Mouse (Mus musculus) CD4-positive, CD25-positive, alpha-beta regulatory T cell, adult 4 months (primary cell): ENCODE measurements around the gene Pmch. TPM values are rescaled to one million over a fixed set of nuclear protein-coding genes. Genes with fewer than 3 reads are reported as not detected.

ENCODE experiments used
- ATAC-seq: one replicate; pipeline ENCODE4 v1.8.0; 2017
- polyA plus RNA-seq, 2 experiments: library from polyadenylated mRNA; unstranded; fragments of 100-300 nt; shearing (Covaris generic); gene quantifications; one replicate each; pipeline ENCODE4 v1.2.1; 2017

The Pmch gene
- polyA plus RNA-seq, result not detected

DNA sequence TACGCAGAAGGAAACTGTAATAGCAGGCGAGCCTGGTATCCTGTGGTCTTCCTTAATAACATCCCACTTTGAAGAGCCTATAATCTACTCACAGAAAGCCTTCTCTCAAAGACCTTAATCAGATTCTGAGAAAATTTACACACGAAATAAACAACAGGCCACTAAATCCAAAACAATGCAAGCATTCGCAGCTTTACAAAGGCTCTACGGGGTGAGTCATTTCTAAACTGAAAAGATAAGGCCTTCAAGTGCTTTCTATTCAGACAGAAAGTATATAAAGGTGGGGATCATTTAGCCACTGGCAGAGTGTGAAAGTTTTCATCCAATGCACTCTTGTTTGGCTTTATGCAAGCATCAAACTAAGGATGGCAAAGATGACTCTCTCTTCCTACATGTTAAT is at the start of gene Pmch:
TSS of gene Pmch (plus strand) at position 301 of the 400 bp plus-strand sequence.
- no peak for ATAC-seq

- no peak for ATAC-seq
Observed at GRCm38 (mm10) chr10:88044297-88044696, 46.6 kb upstream of the Pmch start.

DNA sequence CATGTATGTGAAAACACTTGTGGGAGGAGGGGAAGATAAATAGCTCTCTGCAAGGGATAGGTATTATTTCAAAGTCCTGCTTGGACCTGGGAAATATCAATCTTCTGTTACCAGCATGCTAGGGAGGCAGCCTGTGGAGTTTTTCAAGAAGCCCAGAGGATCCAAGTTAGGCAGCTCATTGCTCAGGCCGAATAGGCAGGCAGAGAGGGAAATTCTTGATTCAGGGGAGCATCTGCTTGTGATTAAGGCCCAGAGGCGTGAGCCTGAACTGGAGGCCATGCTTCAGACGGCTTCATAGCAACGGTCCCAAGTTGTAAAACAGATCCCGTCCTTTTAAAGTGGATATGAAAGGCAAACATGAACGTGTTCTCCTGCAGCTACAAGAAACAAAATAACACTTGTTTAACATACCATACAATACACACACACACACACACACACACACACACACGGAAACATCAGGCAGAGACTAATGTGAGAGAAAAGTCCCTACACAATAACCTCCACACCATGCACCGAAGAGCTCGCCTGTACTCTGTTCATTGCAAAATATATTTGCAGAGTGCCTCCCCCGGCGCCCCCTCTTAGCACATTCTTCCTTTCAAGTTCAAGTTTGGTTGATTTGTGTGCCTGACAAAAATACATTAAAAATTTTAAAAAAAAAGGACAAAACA is 44.6 kb upstream of the Pmch start:
- ATAC-seq, result no peak

- no peak for ATAC-seq
Observed at GRCm38 (mm10) chr10:88054233-88054985, 36.5 kb upstream of the Pmch start.

- ATAC-seq, result no peak
Observed at GRCm38 (mm10) chr10:88056950-88057649, 33.8 kb upstream of the Pmch start.

GRCm38 (mm10) chr10:88063436-88063835 is 27.4 kb upstream of the Pmch start:
- ATAC-seq, result no peak

- no peak for ATAC-seq
Observed at GRCm38 (mm10) chr10:88064872-88065271, 26.0 kb upstream of the Pmch start.

DNA sequence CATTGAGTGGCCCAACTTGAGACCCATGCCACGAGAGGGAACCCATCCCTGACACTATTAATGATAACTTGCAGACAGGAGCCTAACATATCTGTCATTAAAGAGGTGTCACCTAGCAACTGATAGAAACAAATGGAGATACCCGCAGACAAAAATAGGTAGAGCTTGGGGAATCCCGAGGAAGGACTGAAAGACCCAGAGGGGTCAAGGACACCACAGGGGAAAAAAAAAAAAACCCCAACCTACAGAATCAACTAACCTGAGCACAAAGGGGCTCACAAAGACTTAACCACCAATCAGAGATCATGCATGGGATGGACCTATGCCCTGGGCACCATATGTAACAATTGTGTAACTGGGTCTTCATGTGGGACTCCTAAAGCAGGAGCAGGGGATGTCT is 23.5 kb upstream of the Pmch start:
- no peak for ATAC-seq

DNA sequence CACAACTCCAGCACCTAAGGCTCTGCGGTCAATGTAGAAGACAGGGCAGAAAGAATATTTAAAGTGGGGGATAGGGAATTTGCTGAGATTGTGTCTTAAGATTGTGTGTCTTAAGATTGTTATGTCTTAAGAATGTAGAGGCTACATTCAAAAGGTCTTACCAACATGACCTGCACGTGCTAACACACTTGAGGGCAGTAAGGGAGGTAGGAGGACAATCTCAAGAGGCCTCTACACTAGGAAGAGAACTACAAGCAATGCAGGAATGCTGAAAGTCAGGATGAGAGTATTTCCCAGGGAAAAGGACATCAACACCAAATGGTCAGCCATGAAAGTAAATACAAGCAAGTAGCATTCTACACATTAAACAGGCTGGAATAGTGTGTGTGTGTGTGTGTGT is 15.3 kb downstream of the Pmch start:
- ATAC-seq, result no peak

- no peak for ATAC-seq
Observed at GRCm38 (mm10) chr10:88113290-88113689, 22.4 kb downstream of the Pmch start.

DNA sequence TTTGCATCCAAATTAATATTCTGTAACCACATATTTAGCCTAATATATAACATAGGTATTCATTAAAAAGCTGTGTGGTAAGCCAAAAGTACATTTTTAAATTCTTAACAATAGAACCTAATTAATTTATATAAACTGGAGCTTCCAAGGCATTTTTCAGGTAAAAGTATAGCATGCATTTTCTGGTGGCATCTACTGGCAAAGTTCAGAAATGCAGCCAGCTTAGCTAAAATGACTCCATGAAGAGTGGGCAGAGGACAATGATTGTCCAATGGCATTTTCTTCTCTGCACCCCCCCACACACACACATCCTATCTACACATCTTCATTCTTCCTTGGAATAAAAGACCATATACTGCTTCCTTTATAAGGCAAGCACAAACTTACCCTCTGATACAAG is 28.8 kb downstream of the Pmch start:
- ATAC-seq, result no peak

- no peak for ATAC-seq
Observed at GRCm38 (mm10) chr10:88135630-88136029, 44.8 kb downstream of the Pmch start.

Other genes starting within 250 kb of the Pmch start
- under 1 TPM; 0.43 to 0.58 TPM for gene Igf1, start 232.8 kb upstream of the Pmch start, polyA plus RNA-seq
- 1 to 10 TPM; 1.2 to 2.2 TPM for gene Parpbp, start 55.9 kb downstream of the Pmch start, polyA plus RNA-seq
- 10 to 100 TPM; 30.8 to 38.6 TPM for gene Nup37, start 55.9 kb downstream of the Pmch start, polyA plus RNA-seq
- 100 to 1,000 TPM in 1 of 2 experiments, 10 to 100 TPM in 1; 89.4 to 124 TPM for gene Washc3, start 110.0 kb downstream of the Pmch start, polyA plus RNA-seq